ENCODE assay signal across 24 mouse cellular contexts in the genomic region with DNA sequence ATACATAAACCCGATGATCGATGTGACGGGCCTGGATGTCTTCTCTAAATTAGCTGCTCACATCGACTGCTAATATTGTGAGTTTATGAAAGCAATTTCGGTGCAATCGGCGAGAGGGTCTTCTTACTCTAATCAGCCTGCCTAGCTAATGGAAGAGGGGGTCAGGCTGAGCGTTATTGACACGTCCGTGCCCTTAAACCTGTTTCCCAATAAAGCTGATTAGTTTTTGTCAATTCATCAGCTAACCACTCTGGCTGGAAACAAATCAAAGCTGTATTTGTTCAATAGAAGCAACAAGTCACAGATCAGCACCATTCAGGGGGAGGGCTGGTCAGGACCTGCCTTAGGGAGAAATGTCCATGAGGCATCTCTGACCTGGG. TPM values are rescaled to one million over a fixed set of nuclear protein-coding genes. Genes with fewer than 3 reads are reported as not detected.
DNase-seq lines count a peak whose midpoint lies in the region; ATAC-seq and TF ChIP-seq lines count a peak whose summit lies in the region.
"Had no signal": no experiment of that assay in that cellular context is flagged by ENCODE, and none has a peak within 500 bp of the region (broad histone marks: within the 10 kb centered on the region; RNA-seq: fewer than 3 reads in every experiment).

No protein-coding gene starts in this region.

- WGBS in heart, embryonic 10.5 days: 11% methylated on average over 10 of the region's 10 CpGs
- 8% methylated on average over 10 of the region's 10 CpGs for WGBS in intestine, embryonic 14.5 days
- 9% methylated on average over 10 of the region's 10 CpGs for WGBS in intestine, embryonic 15.5 days
- 2% methylated on average over 10 of the region's 10 CpGs for WGBS in limb, embryonic 10.5 days
- WGBS in limb, embryonic 14.5 days: 3% methylated on average over 10 of the region's 10 CpGs
- 2% methylated on average over 10 of the region's 10 CpGs for WGBS in forebrain, embryonic 12.5 days

- H3K9me3 ChIP-seq in heart, embryonic 10.5 days: no peaks in the 10 kb centered on the region
- H3K9me3 ChIP-seq in intestine, embryonic 14.5 days (ENCODE audit: control insufficient read depth, low read length): no peaks in the 10 kb centered on the region
- H3K9me3 ChIP-seq in intestine, embryonic 15.5 days: no peaks in the 10 kb centered on the region
- H3K9me3 ChIP-seq in limb, embryonic 10.5 days (replicated peaks): no peaks in the 10 kb centered on the region
- no peaks in the 10 kb centered on the region for H3K9me3 ChIP-seq in limb, embryonic 14.5 days (ENCODE audit: control insufficient read depth, low read length)
- H3K9me3 ChIP-seq in forebrain, embryonic 12.5 days: no peaks in the 10 kb centered on the region
- H3K9me3 ChIP-seq: embryonic facial prominence, embryonic 13.5 days; forebrain, embryonic 13.5 days; hindbrain, embryonic 13.5 days had no signal

- H3K27me3 ChIP-seq in heart, embryonic 10.5 days (ENCODE audit: insufficient read depth, poor library complexity, severe bottlenecking): peaks cover 100% of the 10 kb centered on the region
- H3K27me3 ChIP-seq in intestine, embryonic 14.5 days (replicated peaks; ENCODE audit: control insufficient read depth, insufficient read depth, low read length): peaks cover 93% of the 10 kb centered on the region
- H3K27me3 ChIP-seq in intestine, embryonic 15.5 days (replicated peaks): peaks cover 65% of the 10 kb centered on the region
- H3K27me3 ChIP-seq in limb, embryonic 10.5 days (ENCODE audit: low read depth, poor library complexity, severe bottlenecking): peaks cover 100% of the 10 kb centered on the region
- peaks cover 86% of the 10 kb centered on the region for H3K27me3 ChIP-seq in limb, embryonic 14.5 days (ENCODE audit: control insufficient read depth, insufficient read depth, low read length)
- peaks cover 98% of the 10 kb centered on the region for H3K27me3 ChIP-seq in forebrain, embryonic 12.5 days

- peaks cover 5% of the 10 kb centered on the region; the same call in 1 of the 2 replicates for H3K4me1 ChIP-seq in heart, embryonic 10.5 days
- no peaks in the 10 kb centered on the region for H3K4me1 ChIP-seq in intestine, embryonic 14.5 days (replicated peaks; ENCODE audit: control insufficient read depth, insufficient read depth, low read length)
- H3K4me1 ChIP-seq in intestine, embryonic 15.5 days (replicated peaks): 0 out of 2 replicates have a peak, but pooled peaks cover 2% of the 10 kb centered on the region
- H3K4me1 ChIP-seq in limb, embryonic 10.5 days: peaks cover 39% of the 10 kb centered on the region
- H3K4me1 ChIP-seq in limb, embryonic 14.5 days (ENCODE audit: control insufficient read depth, insufficient read depth, low read length): peaks cover 5% of the 10 kb centered on the region; the same call in 1 of the 2 replicates
- no peaks in the 10 kb centered on the region for H3K4me1 ChIP-seq in forebrain, embryonic 12.5 days

- no peak overlapping the region for H3K9ac ChIP-seq in intestine, embryonic 14.5 days (ENCODE audit: low read length)
- H3K9ac ChIP-seq in intestine, embryonic 15.5 days: no peak overlapping the region
- H3K9ac ChIP-seq in limb, embryonic 14.5 days (ENCODE audit: low read depth, low read length, severe bottlenecking): no peak overlapping the region
- no peak overlapping the region for H3K9ac ChIP-seq in forebrain, embryonic 12.5 days
- H3K9ac ChIP-seq: embryonic facial prominence, embryonic 13.5 days; forebrain, embryonic 13.5 days; forebrain, postnatal 0 days; hindbrain, embryonic 13.5 days had no signal

- DNase-seq in heart, embryonic 10.5 days (ENCODE audit: low spot score): no peak
- no peak for DNase-seq in heart, postnatal 4 days
- no peak for DNase-seq in intestine, embryonic 14.5 days (ENCODE audit: low spot score)
- no peak for DNase-seq in limb, embryonic 10.5 days (ENCODE audit: low spot score)
- no peak for DNase-seq in limb, embryonic 14.5 days (ENCODE audit: low spot score)
- DNase-seq: cerebellum, adult 11 months; cerebellum, adult 8-10 months; gastrocnemius, postnatal 14 days had no signal

- TF ChIP-seq POLR2A in limb, embryonic 14.5 days (IDR thresholded peaks at IDR 0.05; ENCODE audit: borderline replicate concordance, extremely low read depth, insufficient read depth, insufficient read length): no peak

- 0 out of 2 replicates have a peak overlapping the region, but pooled peaks have one; percentile 27 for H3K4me3 ChIP-seq in heart, embryonic 10.5 days
- no peak overlapping the region for H3K4me3 ChIP-seq in intestine, embryonic 14.5 days (ENCODE audit: low read depth, low read length)
- H3K4me3 ChIP-seq in intestine, embryonic 15.5 days (replicated peaks): no peak overlapping the region
- peak overlapping the region; percentile 25; the same call in 1 of the 2 replicates for H3K4me3 ChIP-seq in limb, embryonic 10.5 days
- H3K4me3 ChIP-seq in limb, embryonic 14.5 days (replicated peaks; ENCODE audit: low read length): peak overlapping the region; percentile 4; the same call in 1 of the 2 replicates
- H3K4me3 ChIP-seq in forebrain, embryonic 12.5 days (replicated peaks): no peak overlapping the region
- H3K4me3 ChIP-seq: embryonic facial prominence, embryonic 13.5 days; forebrain, embryonic 13.5 days; hindbrain, embryonic 13.5 days had no signal

- H3K36me3 ChIP-seq in heart, embryonic 10.5 days: no peaks in the 10 kb centered on the region
- H3K36me3 ChIP-seq in intestine, embryonic 14.5 days (ENCODE audit: control insufficient read depth, insufficient read depth, low read length): no peaks in the 10 kb centered on the region
- no peaks in the 10 kb centered on the region for H3K36me3 ChIP-seq in intestine, embryonic 15.5 days
- no peaks in the 10 kb centered on the region for H3K36me3 ChIP-seq in limb, embryonic 10.5 days
- no peaks in the 10 kb centered on the region for H3K36me3 ChIP-seq in limb, embryonic 14.5 days (ENCODE audit: control insufficient read depth, insufficient read depth, low read length)
- no peaks in the 10 kb centered on the region for H3K36me3 ChIP-seq in forebrain, embryonic 12.5 days (replicated peaks)
- H3K36me3 ChIP-seq: embryonic facial prominence, embryonic 13.5 days; hindbrain, embryonic 13.5 days had no signal

- no peak overlapping the region for H3K27ac ChIP-seq in heart, embryonic 10.5 days
- no peak overlapping the region for H3K27ac ChIP-seq in intestine, embryonic 14.5 days (ENCODE audit: low read depth)
- H3K27ac ChIP-seq in intestine, embryonic 15.5 days: no peak overlapping the region
- H3K27ac ChIP-seq in limb, embryonic 10.5 days: no peak overlapping the region
- no peak overlapping the region for H3K27ac ChIP-seq in limb, embryonic 14.5 days (replicated peaks; ENCODE audit: low read depth, low read length)
- no peak overlapping the region for H3K27ac ChIP-seq in forebrain, embryonic 12.5 days
- H3K27ac ChIP-seq: embryonic facial prominence, embryonic 13.5 days; forebrain, embryonic 13.5 days; hindbrain, embryonic 13.5 days; hindbrain, postnatal 0 days had no signal

- ATAC-seq in intestine, embryonic 14.5 days (replicated peaks; ENCODE audit: low FRiP score, low TSS enrichment, low read depth): no peak
- ATAC-seq in intestine, embryonic 15.5 days: no peak
- ATAC-seq in limb, embryonic 14.5 days (ENCODE audit: low FRiP score, low read depth): no peak
- no peak for ATAC-seq in forebrain, embryonic 12.5 days (ENCODE audit: low FRiP score)
- ATAC-seq: forebrain, embryonic 13.5 days; forebrain, postnatal 0 days; hindbrain, postnatal 0 days had no signal

- peak overlapping the region; percentile 22; the same call in 1 of the 2 replicates for H3K4me2 ChIP-seq in intestine, embryonic 14.5 days (ENCODE audit: low read length)
- H3K4me2 ChIP-seq in intestine, embryonic 15.5 days (replicated peaks): no peak overlapping the region
- no peak overlapping the region for H3K4me2 ChIP-seq in limb, embryonic 14.5 days (replicated peaks; ENCODE audit: low read depth, low read length, severe bottlenecking)
- no peak overlapping the region for H3K4me2 ChIP-seq in forebrain, embryonic 12.5 days
- H3K4me2 ChIP-seq: embryonic facial prominence, embryonic 13.5 days had no signal

RNA-seq across cellular contexts. Expression of gene Mnx1, which starts 7.7 kb away (rescaled TPM):
- polyA plus RNA-seq in heart, embryonic 10.5 days (2016; fragmentation: Nextera tagmentation; extraction: Ambion mirVana): 0.06 TPM in 1 of 2 replicates, not detected in the other
- not detected for total RNA-seq in heart, postnatal 4 days (2021)
- 1.8 and 2.7 TPM in 2 replicates for polyA plus RNA-seq in intestine, embryonic 14.5 days (2014; fragmentation: Nextera tagmentation; extraction: Ambion mirVana)
- 1.4 and 1.5 TPM in 2 replicates for polyA plus RNA-seq in intestine, embryonic 15.5 days (2015; fragmentation: Nextera tagmentation; extraction: Ambion mirVana)
- 0.38 TPM in 1 of 2 replicates, not detected in the other for polyA plus RNA-seq in limb, embryonic 10.5 days (2016; fragmentation: Nextera tagmentation; extraction: Ambion mirVana)
- 0.05 and 0.06 TPM in 2 replicates for polyA plus RNA-seq in limb, embryonic 14.5 days (2012; rRNA removed)
- polyA plus RNA-seq in limb, embryonic 14.5 days (2014; fragmentation: Nextera tagmentation; extraction: Ambion mirVana): not detected in 2 replicates
- 0.09 TPM in 1 of 2 replicates, not detected in the other for polyA plus RNA-seq in forebrain, embryonic 12.5 days (2016; fragmentation: Nextera tagmentation; extraction: Ambion mirVana)
- total RNA-seq: adrenal gland, postnatal 10 days; common myeloid progenitor, adult 5-6 weeks; forebrain, postnatal 0 days; gastrocnemius, adult 18-20 months; gastrocnemius, postnatal 14 days; heart, adult 8-10 months; hematopoietic stem cell, adult 5-6 weeks; MEL had no signal
- polyA plus RNA-seq: C2C12; embryonic facial prominence, embryonic 13.5 days; forebrain, embryonic 13.5 days; forebrain, postnatal 0 days; gonadal fat pad, adult 2 months; heart, embryonic 16.5 days; hindbrain, postnatal 0 days had no signal

RNA-seq across cellular contexts. Expression of gene Nom1, which starts 51.5 kb away (rescaled TPM):
- polyA plus RNA-seq in heart, embryonic 10.5 days (2016; fragmentation: Nextera tagmentation; extraction: Ambion mirVana): 25.3 and 29.5 TPM in 2 replicates
- 10 to 100 TPM; 13.3 to 15.7 TPM for total RNA-seq in heart, postnatal 4 days (2021)
- 26.2 and 34.0 TPM in 2 replicates for polyA plus RNA-seq in intestine, embryonic 14.5 days (2014; fragmentation: Nextera tagmentation; extraction: Ambion mirVana)
- 28.0 and 31.0 TPM in 2 replicates for polyA plus RNA-seq in intestine, embryonic 15.5 days (2015; fragmentation: Nextera tagmentation; extraction: Ambion mirVana)
- polyA plus RNA-seq in limb, embryonic 10.5 days (2016; fragmentation: Nextera tagmentation; extraction: Ambion mirVana): 40.0 and 40.4 TPM in 2 replicates
- 16.1 and 19.0 TPM in 2 replicates for polyA plus RNA-seq in limb, embryonic 14.5 days (2012; rRNA removed)
- 22.0 and 23.7 TPM in 2 replicates for polyA plus RNA-seq in limb, embryonic 14.5 days (2014; fragmentation: Nextera tagmentation; extraction: Ambion mirVana)
- polyA plus RNA-seq in forebrain, embryonic 12.5 days (2016; fragmentation: Nextera tagmentation; extraction: Ambion mirVana): 27.4 and 28.3 TPM in 2 replicates

Comparison
In these comparisons a context has a peak if more than half of its experiments do, and no peak if none do; other contexts are left out.
1. H3K4me3 ChIP-seq: peak in heart, embryonic 10.5 days (single experiment), limb, embryonic 10.5 days (single experiment) and limb, embryonic 14.5 days (single experiment); none in intestine, embryonic 14.5 days (single experiment), intestine, embryonic 15.5 days (single experiment) and forebrain, embryonic 12.5 days (single experiment).